Mouse (Mus musculus) hematopoietic stem cell, adult 5-6 weeks (primary cell): ENCODE measurements around the gene Sprr2a2. TPM values are rescaled to one million over a fixed set of nuclear protein-coding genes. Genes with fewer than 3 reads are reported as not detected.
"Not testable (repeated sequence)": the region's sequence is repeated elsewhere in the genome, so short reads cannot be mapped to it uniquely, and the experiment has no call there.

Source experiments
- ATAC-seq, 2 experiments: fragments of 125-278 bp in 1 of 2; replicated peaks in 1 of 2; 2 replicates each; pipeline ENCODE4 v1.8.0; 2016 to 2017; ENCODE audit warnings: inconsistent platforms in 2 of 2, mild to moderate bottlenecking in 2 of 2, moderate number of reproducible peaks in 2 of 2, low read depth in 1 of 2, moderate TSS enrichment in 1 of 2; ENCODE audit not compliant: low FRiP score in 2 of 2, poor library complexity in 2 of 2, severe bottlenecking in 2 of 2, insufficient read depth in 1 of 2, low TSS enrichment in 1 of 2
- total RNA-seq: library from RNA; stranded (forward); fragments of 172-1452, 232-1000 nt; gene quantifications from 2 replicates; pipeline ENCODE4 v1.2.3, GENCODE M21; 2017

The Sprr2a2 gene
- total RNA-seq, result 0.44 TPM in 1 of 2 replicates, not detected in the other

GRCm38 (mm10) chr3:92215569-92215968 is at the start of gene Sprr2a2, which contains the start of gene Sprr2a1:
Gene Sprr2a2, plus strand, starts transcription at chr3:92215920.
Gene Sprr2a1, plus strand, starts transcription at chr3:92215799.
- peak; percentile 30 to 53; a peak in 3 of 4 replicates for ATAC-seq

- no peak for ATAC-seq
These were observed 45.9 kb upstream of the Sprr2a2 start for GRCm38 (mm10) chr3:92169847-92170246.

- ATAC-seq, result no peak
These were observed 38.8 kb upstream of the Sprr2a2 start for GRCm38 (mm10) chr3:92176880-92177279.

- ATAC-seq, result no peak
These were observed 20.1 kb upstream of the Sprr2a2 start for GRCm38 (mm10) chr3:92195512-92196200.

DNA sequence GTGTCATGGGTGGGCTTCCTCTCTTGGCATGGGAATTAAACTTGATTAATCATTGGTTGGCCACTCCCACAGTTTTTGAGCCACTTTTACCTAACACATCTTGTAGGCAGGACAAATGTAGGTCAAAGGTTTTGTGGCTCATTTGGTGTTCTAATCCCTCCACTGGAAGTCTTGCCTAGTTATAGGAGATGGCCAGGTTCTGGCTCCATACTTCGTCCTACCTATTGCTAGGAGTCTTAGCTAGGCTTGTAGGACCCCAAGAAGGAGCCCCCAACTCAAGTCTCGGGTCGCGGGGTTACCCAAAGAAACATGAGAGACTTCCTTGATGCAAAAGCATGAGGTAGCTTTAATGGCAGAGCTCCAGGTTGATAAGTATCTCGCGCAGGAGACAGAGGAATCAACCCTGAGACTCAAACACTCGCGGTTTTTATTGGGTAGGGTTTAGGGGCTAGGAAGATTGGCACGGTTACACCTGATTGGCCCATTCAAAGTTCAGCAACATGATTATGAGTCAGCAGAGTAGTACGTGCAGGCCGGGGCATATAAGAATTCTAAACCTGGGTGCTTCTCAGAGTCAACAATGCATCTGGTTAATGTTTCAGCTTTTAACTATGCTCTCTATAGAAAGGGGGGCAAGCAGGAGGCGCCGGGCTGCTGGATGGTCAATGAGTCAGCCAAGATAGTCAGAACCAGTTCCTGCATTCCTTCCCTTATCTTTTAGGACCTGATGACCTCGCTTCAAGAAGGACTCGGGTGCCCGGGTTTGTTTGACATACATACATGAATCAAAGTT is 4.4 kb upstream of the Sprr2a2 start:
- ATAC-seq, result not testable (repeated sequence)

DNA sequence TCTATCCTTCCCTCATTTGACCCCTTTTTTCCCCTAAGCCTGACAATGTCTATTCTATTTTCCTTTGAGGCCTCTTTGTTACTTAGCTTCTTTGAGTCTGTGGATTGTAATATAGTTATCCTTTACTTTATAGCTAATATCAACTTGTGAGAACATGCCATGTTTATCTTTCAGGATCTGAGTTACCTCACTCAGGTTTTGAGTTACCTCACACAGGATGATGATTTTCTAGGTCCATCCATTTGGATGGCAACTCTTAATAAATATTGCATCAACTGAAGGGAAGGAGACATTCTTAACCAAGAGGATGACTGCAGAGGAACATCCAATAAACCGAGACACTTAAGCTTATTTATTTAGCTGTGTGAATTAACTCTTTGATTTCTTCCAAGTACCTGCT is 3.7 kb upstream of the Sprr2a2 start:
- not testable (repeated sequence) for ATAC-seq

DNA sequence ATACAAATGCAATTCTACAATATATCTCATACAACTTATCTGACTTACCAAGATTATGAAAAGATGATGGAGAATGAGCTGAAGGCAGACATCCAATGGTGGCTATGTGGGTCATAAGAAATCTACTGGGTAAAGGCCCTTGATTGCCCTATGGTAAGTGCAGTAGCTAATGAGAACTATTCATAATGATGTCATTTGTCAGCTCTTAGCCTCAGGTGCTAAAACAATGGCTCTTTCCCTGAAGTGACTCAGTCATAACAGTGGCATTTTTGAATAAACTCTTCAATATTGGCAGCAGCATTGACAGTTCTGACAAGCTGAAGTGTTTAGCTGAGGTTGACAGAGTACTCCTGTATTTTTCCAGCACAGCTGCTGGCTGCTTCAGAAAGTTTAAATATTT is 2.1 kb upstream of the Sprr2a2 start:
- ATAC-seq, result not testable (repeated sequence)

GRCm38 (mm10) chr3:92219031-92219430 is 3.3 kb downstream of the Sprr2a2 start:
- peak; percentile 28 to 34; a peak in 3 of 4 replicates for ATAC-seq

DNA sequence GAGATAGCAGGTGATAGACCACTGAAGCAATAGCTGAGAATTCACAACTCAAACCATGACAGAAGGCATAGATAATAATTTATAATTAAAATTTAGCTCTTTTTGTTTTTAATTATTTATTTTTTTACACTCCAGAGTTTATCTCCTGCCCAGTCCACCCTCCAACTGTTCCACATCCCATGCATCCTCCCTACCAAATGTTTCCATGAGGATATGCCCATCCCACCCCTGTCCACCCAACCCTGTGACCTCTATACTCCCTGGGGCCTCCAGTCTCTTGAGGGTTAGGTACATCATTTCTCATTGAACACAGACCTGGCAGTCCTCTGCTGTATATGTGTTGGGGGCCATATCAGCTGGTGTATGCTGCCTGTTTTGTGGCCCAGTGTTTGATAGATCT is 8.0 kb downstream of the Sprr2a2 start:
- ATAC-seq, result not testable (repeated sequence)

GRCm38 (mm10) chr3:92227410-92227809 is 11.7 kb downstream of the Sprr2a2 start:
- ATAC-seq, result not testable (repeated sequence)

DNA sequence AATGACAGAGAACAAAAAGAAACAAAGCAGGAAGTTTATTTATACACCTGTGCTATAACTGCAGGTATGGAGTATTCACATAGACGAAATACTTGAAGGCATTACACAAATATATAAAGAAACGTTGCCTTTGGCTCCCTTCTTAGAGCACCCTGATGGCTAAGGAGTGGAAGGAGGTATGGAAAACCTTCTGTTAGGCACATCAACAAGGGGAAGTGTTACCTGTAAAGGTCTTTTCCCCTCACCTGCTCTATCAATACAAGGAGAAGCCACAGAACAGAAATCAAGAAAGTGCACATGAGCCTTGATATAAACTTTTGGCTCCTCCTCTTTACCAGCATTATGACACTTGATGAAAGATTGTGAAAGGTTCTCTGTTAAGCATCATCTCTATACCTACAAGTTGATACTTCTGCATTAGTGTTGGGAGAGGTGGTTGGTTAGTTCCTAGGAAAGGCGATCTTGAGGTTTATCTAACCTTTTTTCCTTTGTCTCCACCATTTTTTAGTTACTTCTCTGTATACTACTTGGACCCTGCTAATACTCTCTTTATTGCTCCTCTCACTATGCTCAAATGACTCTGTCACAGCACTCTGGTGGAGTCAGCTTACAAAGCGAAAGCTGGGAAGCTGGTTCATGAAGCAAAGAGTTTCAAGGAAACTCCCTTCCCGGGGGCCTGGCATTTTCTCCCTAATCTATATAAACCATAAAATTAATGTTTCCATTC is 20.9 kb downstream of the Sprr2a2 start:
- ATAC-seq, result peak; percentile 15 to 30; a peak in 1 of 4 replicates

GRCm38 (mm10) chr3:92238736-92239135 is 23.0 kb downstream of the Sprr2a2 start:
- ATAC-seq, result not testable (repeated sequence)

GRCm38 (mm10) chr3:92239197-92239596 is 23.5 kb downstream of the Sprr2a2 start:
- 0 out of 4 replicates have a peak, but pooled peaks of 1 of the 2 experiments have one; percentile 8 for ATAC-seq

GRCm38 (mm10) chr3:92244833-92245232 is 29.1 kb downstream of the Sprr2a2 start:
- not testable (repeated sequence) for ATAC-seq

- not testable (repeated sequence) for ATAC-seq
These were observed 30.5 kb downstream of the Sprr2a2 start for GRCm38 (mm10) chr3:92246245-92246644.

GRCm38 (mm10) chr3:92248494-92248893 is 32.8 kb downstream of the Sprr2a2 start:
- not testable (repeated sequence) for ATAC-seq

- ATAC-seq, result peak; percentile 38 to 44; a peak in 3 of 4 replicates
These were observed 34.7 kb downstream of the Sprr2a2 start for GRCm38 (mm10) chr3:92250450-92250849.
